Mouse (Mus musculus): ENCODE results near the gene Krt42. TPM values are rescaled to one million over a fixed set of nuclear protein-coding genes. Genes with fewer than 3 reads are reported as not detected.
"Not testable (repeated sequence)": the region's sequence is repeated elsewhere in the genome, so short reads cannot be mapped to it uniquely, and the experiment has no call there.

Gene Krt42
- total and polyA plus RNA-seq, 2 experiments, result not detected

GRCm38 (mm10) chr11:100248852-100249465 is 20.7 kb downstream of the Krt42 start, which contains the start of gene Krt16:
Gene Krt16 (minus strand): TSS chr11:100248902.
- DNase-seq (ENCODE audit: extremely low read depth, low read depth, low spot score), result no peak
- Histone ChIP-seq H3K4me1 (ENCODE audit: control insufficient read depth, insufficient read depth, low read length) (no peaks in the 10 kb centered on the region), H3K79me2 (ENCODE audit: control insufficient read depth, insufficient read depth, low read length) (no peaks in the 10 kb centered on the region), H3K9ac (ENCODE audit: low read depth, low read length) (no peak within 1 kb of the TSS), H3K27ac (replicated peaks; ENCODE audit: insufficient read depth, low read depth, low read length) (no peak within 1 kb of the TSS), H3K4me3 (ENCODE audit: insufficient read depth, low read depth, low read length) (no peak within 1 kb of the TSS), H3K36me3 (ENCODE audit: control insufficient read depth, insufficient read depth, low read length) (no peaks in the 10 kb centered on the region), H3K27me3 (ENCODE audit: control insufficient read depth, insufficient read depth, low read length) (no peaks in the 10 kb centered on the region)
- TF ChIP-seq CTCF (IDR thresholded peaks at IDR 0.05; ENCODE audit: low read depth, low read length) (no peak), POLR2A (IDR thresholded peaks at IDR 0.05; ENCODE audit: extremely low read depth, insufficient read depth, low read length) (no peak)
- WGBS, result 74% methylated on average over 7 of the region's 7 CpGs

DNA sequence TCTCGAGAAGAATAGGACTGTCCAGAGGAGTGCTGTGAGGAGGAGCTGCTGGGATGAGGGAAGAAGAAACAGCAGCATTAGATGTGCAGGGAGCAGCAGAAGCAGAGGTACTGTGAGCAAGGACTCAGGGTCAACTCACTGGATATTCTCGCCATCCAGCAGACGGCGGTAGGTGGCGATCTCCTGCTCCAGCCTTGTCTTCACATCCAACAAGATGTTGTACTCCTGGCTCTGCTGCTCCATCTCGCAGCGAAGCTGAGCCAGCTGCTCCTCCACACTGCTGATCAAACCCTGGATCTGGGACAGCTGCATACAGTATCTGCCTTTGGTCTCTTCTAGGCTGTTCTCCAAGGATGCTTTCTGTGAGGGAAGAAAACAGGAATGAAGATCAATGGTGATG is 23.2 kb downstream of the Krt42 start:
- H3K79me2 ChIP-seq (ENCODE audit: control insufficient read depth, insufficient read depth, low read length); H3K9ac ChIP-seq (ENCODE audit: low read depth, low read length); H3K4me1 ChIP-seq (ENCODE audit: control insufficient read depth, insufficient read depth, low read length); H3K27ac ChIP-seq (replicated peaks; ENCODE audit: insufficient read depth, low read depth, low read length); H3K36me3 ChIP-seq (ENCODE audit: control insufficient read depth, insufficient read depth, low read length); H3K4me3 ChIP-seq (ENCODE audit: insufficient read depth, low read depth, low read length); H3K27me3 ChIP-seq (ENCODE audit: control insufficient read depth, insufficient read depth, low read length); DNase-seq (ENCODE audit: extremely low read depth, low read depth, low spot score): not testable (repeated sequence)
- WGBS, result 60% methylated on average over 7 of the region's 7 CpGs

DNA sequence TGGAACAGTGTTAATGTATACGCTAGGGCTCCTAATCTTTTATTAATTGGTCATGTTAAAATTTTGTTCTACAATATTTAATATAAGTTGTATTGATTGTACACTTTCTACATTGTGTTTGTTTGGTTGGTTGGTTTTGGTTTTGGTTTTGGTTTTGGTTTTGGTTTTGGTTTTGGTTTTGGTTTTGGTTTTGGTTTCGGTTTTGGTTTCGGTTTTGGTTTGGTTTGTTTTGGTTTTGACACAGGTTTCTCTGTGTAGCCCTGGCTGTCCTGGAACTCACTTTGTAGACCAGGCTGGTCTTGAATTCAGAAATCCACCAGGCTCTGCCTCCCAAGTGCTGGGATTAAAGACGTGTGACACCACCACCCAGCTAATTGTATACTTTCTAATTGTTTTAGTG is 29.4 kb downstream of the Krt42 start:
- not testable (repeated sequence) for H3K27ac ChIP-seq (replicated peaks; ENCODE audit: insufficient read depth, low read depth, low read length); H3K4me3 ChIP-seq (ENCODE audit: insufficient read depth, low read depth, low read length); H3K79me2 ChIP-seq (ENCODE audit: control insufficient read depth, insufficient read depth, low read length); H3K36me3 ChIP-seq (ENCODE audit: control insufficient read depth, insufficient read depth, low read length); H3K4me1 ChIP-seq (ENCODE audit: control insufficient read depth, insufficient read depth, low read length); H3K9ac ChIP-seq (ENCODE audit: low read depth, low read length); H3K27me3 ChIP-seq (ENCODE audit: control insufficient read depth, insufficient read depth, low read length); DNase-seq (ENCODE audit: extremely low read depth, low read depth, low spot score)
- WGBS, result 93% methylated on average over 4 of the region's 4 CpGs

DNA sequence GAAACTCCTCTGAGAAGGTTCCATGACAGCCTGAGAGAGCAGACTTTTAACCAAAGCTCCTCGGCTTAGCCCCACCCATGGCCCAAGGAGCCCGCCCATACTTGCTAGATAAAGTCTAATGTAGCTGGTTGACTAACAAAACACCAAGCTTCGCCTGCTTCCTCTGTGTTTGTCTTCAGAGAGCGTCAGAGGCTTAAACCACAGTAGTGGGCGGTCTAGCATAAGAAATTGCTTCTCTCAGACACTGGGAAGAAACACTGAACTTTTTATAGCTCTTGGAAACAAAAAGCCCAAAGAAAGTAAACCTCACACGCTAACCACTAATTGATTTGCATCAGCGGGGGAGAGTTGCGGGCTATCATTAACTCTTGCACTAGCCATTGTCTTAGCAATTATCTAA is 47.9 kb downstream of the Krt42 start:
- no peaks in the 10 kb centered on the region for H3K36me3 ChIP-seq (ENCODE audit: control insufficient read depth, insufficient read depth, low read length)
- H3K27me3 ChIP-seq (ENCODE audit: control insufficient read depth, insufficient read depth, low read length), result no peaks in the 10 kb centered on the region
- H3K9ac ChIP-seq (ENCODE audit: low read depth, low read length), result no peak overlapping the region
- WGBS, result 65% methylated on average over 8 of the region's 8 CpGs
- no peak overlapping the region for H3K27ac ChIP-seq (replicated peaks; ENCODE audit: insufficient read depth, low read depth, low read length)
- DNase-seq (ENCODE audit: extremely low read depth, low read depth, low spot score), result no peak
- no peaks in the 10 kb centered on the region for H3K79me2 ChIP-seq (ENCODE audit: control insufficient read depth, insufficient read depth, low read length)
- TF ChIP-seq POLR2A (IDR thresholded peaks at IDR 0.05; ENCODE audit: extremely low read depth, insufficient read depth, low read length), result no peak
- no peaks in the 10 kb centered on the region for H3K4me1 ChIP-seq (ENCODE audit: control insufficient read depth, insufficient read depth, low read length)
- no peak overlapping the region for H3K4me3 ChIP-seq (ENCODE audit: insufficient read depth, low read depth, low read length)

- Histone ChIP-seq H3K4me3 (ENCODE audit: insufficient read depth, low read depth, low read length) (no peak overlapping the region), H3K79me2 (ENCODE audit: control insufficient read depth, insufficient read depth, low read length) (no peaks in the 10 kb centered on the region), H3K36me3 (ENCODE audit: control insufficient read depth, insufficient read depth, low read length) (no peaks in the 10 kb centered on the region), H3K4me1 (ENCODE audit: control insufficient read depth, insufficient read depth, low read length) (no peaks in the 10 kb centered on the region), H3K9ac (ENCODE audit: low read depth, low read length) (no peak overlapping the region), H3K27ac (replicated peaks; ENCODE audit: insufficient read depth, low read depth, low read length) (no peak overlapping the region), H3K27me3 (ENCODE audit: control insufficient read depth, insufficient read depth, low read length) (no peaks in the 10 kb centered on the region)
- TF ChIP-seq CTCF (IDR thresholded peaks at IDR 0.05; ENCODE audit: low read depth, low read length) (no peak), POLR2A (IDR thresholded peaks at IDR 0.05; ENCODE audit: extremely low read depth, insufficient read depth, low read length) (no peak)
- DNase-seq (ENCODE audit: extremely low read depth, low read depth, low spot score), result no peak
- WGBS, result 83% methylated on average over 4 of the region's 4 CpGs
Measured at GRCm38 (mm10) chr11:100219304-100219703, 50.4 kb downstream of the Krt42 start.

Other genes starting within 250 kb of the Krt42 start
- not detected in 2 replicates for gene Krt33b, start 240.0 kb downstream of the Krt42 start, total RNA-seq (2014; rRNA removed)
- gene Krt33b, start 240.0 kb downstream of the Krt42 start, polyA plus RNA-seq (2012; rRNA removed), result not detected in 2 replicates
- not detected in 2 replicates for gene Krt34, start 228.3 kb downstream of the Krt42 start, total RNA-seq (2014; rRNA removed)
- gene Krt34, start 228.3 kb downstream of the Krt42 start, polyA plus RNA-seq (2012; rRNA removed), result not detected in 2 replicates
- not detected in 2 replicates for gene Krt31, start 219.3 kb downstream of the Krt42 start, total RNA-seq (2014; rRNA removed)
- gene Krt31, start 219.3 kb downstream of the Krt42 start, polyA plus RNA-seq (2012; rRNA removed), result not detected in 2 replicates
- gene Krt32, start 181.6 kb downstream of the Krt42 start, total RNA-seq (2014; rRNA removed), result not detected in 2 replicates
- gene Krt32, start 181.6 kb downstream of the Krt42 start, polyA plus RNA-seq (2012; rRNA removed), result not detected in 2 replicates
- gene Krt35, start 173.6 kb downstream of the Krt42 start, total RNA-seq (2014; rRNA removed), result not detected in 2 replicates
- not detected in 2 replicates for gene Krt35, start 173.6 kb downstream of the Krt42 start, polyA plus RNA-seq (2012; rRNA removed)
- not detected in 2 replicates for gene Krt36, start 164.2 kb downstream of the Krt42 start, total RNA-seq (2014; rRNA removed)
- not detected in 2 replicates for gene Krt36, start 164.2 kb downstream of the Krt42 start, polyA plus RNA-seq (2012; rRNA removed)
- not detected in 2 replicates for gene Krt13, start 148.3 kb downstream of the Krt42 start, total RNA-seq (2014; rRNA removed)
- 0.54 TPM in 1 of 2 replicates, not detected in the other for gene Krt13, start 148.3 kb downstream of the Krt42 start, polyA plus RNA-seq (2012; rRNA removed)
- gene Krt15, start 133.9 kb downstream of the Krt42 start, total RNA-seq (2014; rRNA removed), result not detected in 2 replicates
- gene Krt15, start 133.9 kb downstream of the Krt42 start, polyA plus RNA-seq (2012; rRNA removed), result not detected in 2 replicates
- gene Krt19, start 121.2 kb downstream of the Krt42 start, total RNA-seq (2014; rRNA removed), result 2.8 and 4.5 TPM in 2 replicates
- 2.4 and 2.6 TPM in 2 replicates for gene Krt19, start 121.2 kb downstream of the Krt42 start, polyA plus RNA-seq (2012; rRNA removed)
- gene Krt9, start 76.6 kb downstream of the Krt42 start, total RNA-seq (2014; rRNA removed), result not detected in 2 replicates
- not detected in 2 replicates for gene Krt9, start 76.6 kb downstream of the Krt42 start, polyA plus RNA-seq (2012; rRNA removed)
- gene Krt14, start 62.3 kb downstream of the Krt42 start, total RNA-seq (2014; rRNA removed), result not detected in 2 replicates
- not detected in 2 replicates for gene Krt14, start 62.3 kb downstream of the Krt42 start, polyA plus RNA-seq (2012; rRNA removed)
- gene Krt16, start 21.0 kb downstream of the Krt42 start, total RNA-seq (2014; rRNA removed), result not detected in 2 replicates
- not detected in 2 replicates for gene Krt16, start 21.0 kb downstream of the Krt42 start, polyA plus RNA-seq (2012; rRNA removed)
- not detected in 2 replicates for gene Krt17, start 8.8 kb downstream of the Krt42 start, total RNA-seq (2014; rRNA removed)
- not detected in 2 replicates for gene Krt17, start 8.8 kb downstream of the Krt42 start, polyA plus RNA-seq (2012; rRNA removed)
- gene Eif1, start 50.0 kb upstream of the Krt42 start, total RNA-seq (2014; rRNA removed), result 145 and 210 TPM in 2 replicates
- gene Eif1, start 50.0 kb upstream of the Krt42 start, polyA plus RNA-seq (2012; rRNA removed), result 86.6 and 104 TPM in 2 replicates
- gene Gast, start 64.5 kb upstream of the Krt42 start, total RNA-seq (2014; rRNA removed), result not detected in 2 replicates
- gene Gast, start 64.5 kb upstream of the Krt42 start, polyA plus RNA-seq (2012; rRNA removed), result not detected in 2 replicates
- gene Hap1, start 86.3 kb upstream of the Krt42 start, total RNA-seq (2014; rRNA removed), result 0.65 and 1.3 TPM in 2 replicates
- gene Hap1, start 86.3 kb upstream of the Krt42 start, polyA plus RNA-seq (2012; rRNA removed), result 0.40 and 1.2 TPM in 2 replicates
- 18.3 and 27.5 TPM in 2 replicates for gene Jup, start 127.9 kb upstream of the Krt42 start, total RNA-seq (2014; rRNA removed)
- 69.5 and 86.0 TPM in 2 replicates for gene Jup, start 127.9 kb upstream of the Krt42 start, polyA plus RNA-seq (2012; rRNA removed)
- gene P3h4, start 145.0 kb upstream of the Krt42 start, total RNA-seq (2014; rRNA removed), result 1.2 and 1.5 TPM in 2 replicates
- 0.81 and 1.2 TPM in 2 replicates for gene P3h4, start 145.0 kb upstream of the Krt42 start, polyA plus RNA-seq (2012; rRNA removed)
- 0.74 and 1.1 TPM in 2 replicates for gene Fkbp10, start 145.8 kb upstream of the Krt42 start, total RNA-seq (2014; rRNA removed)
- 1.7 and 1.9 TPM in 2 replicates for gene Fkbp10, start 145.8 kb upstream of the Krt42 start, polyA plus RNA-seq (2012; rRNA removed)
- gene Nt5c3b, start 171.9 kb upstream of the Krt42 start, total RNA-seq (2014; rRNA removed), result 4.4 and 5.2 TPM in 2 replicates
- gene Nt5c3b, start 171.9 kb upstream of the Krt42 start, polyA plus RNA-seq (2012; rRNA removed), result 3.9 and 4.8 TPM in 2 replicates
- 0.18 TPM in 1 of 2 replicates, not detected in the other for gene Klhl10, start 172.0 kb upstream of the Krt42 start, total RNA-seq (2014; rRNA removed)
- gene Klhl10, start 172.0 kb upstream of the Krt42 start, polyA plus RNA-seq (2012; rRNA removed), result 0.05 TPM in 1 of 2 replicates, not detected in the other
- gene Klhl11, start 202.9 kb upstream of the Krt42 start, total RNA-seq (2014; rRNA removed), result 6.9 and 7.6 TPM in 2 replicates
- 1.1 and 1.6 TPM in 2 replicates for gene Klhl11, start 202.9 kb upstream of the Krt42 start, polyA plus RNA-seq (2012; rRNA removed)

Measured in liver, adult 2 months (tissue).